8 mouse cellular contexts compared by ENCODE assay signal in the genomic region with DNA sequence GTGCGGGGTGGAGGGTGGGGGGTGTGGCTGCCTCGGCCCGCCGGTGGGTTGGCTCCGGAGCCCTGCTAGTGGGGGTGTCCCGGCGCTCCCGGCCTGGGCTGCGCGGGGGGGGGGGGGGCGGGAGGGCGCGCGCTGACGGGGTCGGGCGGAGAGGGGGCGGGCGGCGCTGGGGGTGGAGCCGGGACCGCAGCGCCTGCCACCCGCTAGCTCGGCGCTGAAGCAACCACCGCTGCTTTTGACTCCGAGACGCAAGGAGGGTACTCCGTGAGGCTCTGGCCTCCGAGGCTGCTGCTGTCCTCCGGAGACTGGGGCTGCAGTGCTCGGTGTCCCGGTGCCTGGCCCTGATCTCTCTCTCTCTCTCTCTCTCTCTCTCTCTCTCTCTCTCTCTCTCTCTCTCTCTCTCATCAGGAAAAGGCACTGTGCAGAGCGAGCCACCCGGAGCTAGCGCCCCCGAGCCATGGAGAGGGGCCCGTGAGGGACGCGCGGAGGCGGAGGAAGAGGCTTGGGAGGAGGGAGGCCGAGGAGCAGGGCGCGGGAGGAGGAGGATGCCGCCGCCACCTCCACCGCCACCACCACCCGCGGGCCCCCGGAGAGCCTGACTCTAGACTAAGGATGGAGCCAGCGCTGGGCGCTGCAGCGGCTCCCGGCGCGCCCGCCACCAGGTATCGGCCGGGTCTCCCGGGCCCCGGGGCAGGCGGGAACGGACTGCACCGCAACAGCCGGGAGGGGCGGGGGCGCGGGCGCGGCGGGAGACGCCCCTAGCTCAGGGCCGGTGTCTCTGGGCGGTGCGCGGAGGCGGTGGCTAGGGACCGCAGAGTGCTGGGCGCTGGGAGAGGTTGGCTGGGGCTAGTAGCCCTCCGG. TPM values are rescaled to one million over a fixed set of nuclear protein-coding genes. Genes with fewer than 3 reads are reported as not detected.
DNase-seq lines count a peak whose midpoint lies in the region; ATAC-seq and TF ChIP-seq lines count a peak whose summit lies in the region.

A gene (plus strand): TSS at position 221 of the 861 bp plus-strand sequence.

- ATAC-seq in lung, embryonic 14.5 days (ENCODE audit: insufficient read depth): peak; percentile 74
- ATAC-seq in kidney, postnatal 0 days (replicated peaks; ENCODE audit: low FRiP score, low read depth): peak; percentile 53; the same call in 1 of the 2 replicates
- 0 out of 2 replicates have a peak, but pooled peaks have one; percentile 5 for ATAC-seq in liver, embryonic 16.5 days (ENCODE audit: low read depth)

- no peaks in the 10 kb centered on the region for H3K4me1 ChIP-seq in lung, embryonic 14.5 days (ENCODE audit: insufficient read depth)
- H3K4me1 ChIP-seq in heart, adult 2 months (ENCODE audit: control insufficient read depth, insufficient read depth, low read length): peaks cover 11% of the 10 kb centered on the region
- H3K4me1 ChIP-seq in kidney, postnatal 0 days (replicated peaks; ENCODE audit: insufficient read depth, low read length): peaks cover 22% of the 10 kb centered on the region
- H3K4me1 ChIP-seq in liver, embryonic 16.5 days (ENCODE audit: control insufficient read depth, low read depth, low read length): peaks cover 4% of the 10 kb centered on the region

- no peak within 1 kb of the TSS for H3K27ac ChIP-seq in lung, embryonic 14.5 days (ENCODE audit: low read depth)
- H3K27ac ChIP-seq in heart, adult 2 months: peak within 1 kb of the TSS; percentile 31
- no peak within 1 kb of the TSS for H3K27ac ChIP-seq in kidney, postnatal 0 days
- no peak within 1 kb of the TSS for H3K27ac ChIP-seq in liver, embryonic 16.5 days (ENCODE audit: low read length)

- H3K4me3 ChIP-seq in lung, embryonic 14.5 days (ENCODE audit: low read depth, low read length): peak within 1 kb of the TSS; percentile 61
- peak within 1 kb of the TSS; percentile 58 for H3K4me3 ChIP-seq in heart, adult 2 months
- H3K4me3 ChIP-seq in kidney, postnatal 0 days (replicated peaks; ENCODE audit: low read depth, low read length): peak within 1 kb of the TSS; percentile 74
- H3K4me3 ChIP-seq in liver, embryonic 16.5 days (ENCODE audit: low read depth, low read length): peak within 1 kb of the TSS; percentile 47

- TF ChIP-seq EP300 in heart, adult 2 months (IDR thresholded peaks at IDR 0.05; ENCODE audit: insufficient read depth, low read depth, low read length): no peak

- no peaks in the 10 kb centered on the region for H3K79me2 ChIP-seq in heart, adult 2 months (replicated peaks; ENCODE audit: control insufficient read depth, insufficient read depth, low read length)

- H3K9me3 ChIP-seq in lung, embryonic 14.5 days (ENCODE audit: low read depth, low read length): no peaks in the 10 kb centered on the region
- H3K9me3 ChIP-seq in kidney, postnatal 0 days (replicated peaks; ENCODE audit: low read length): no peaks in the 10 kb centered on the region
- no peaks in the 10 kb centered on the region for H3K9me3 ChIP-seq in liver, embryonic 16.5 days (replicated peaks; ENCODE audit: control insufficient read depth, low read length)

- peak within 1 kb of the TSS; percentile 98 for H3K4me2 ChIP-seq in lung, embryonic 14.5 days
- H3K4me2 ChIP-seq in kidney, postnatal 0 days (ENCODE audit: low read length): peak within 1 kb of the TSS; percentile 96
- peak within 1 kb of the TSS; percentile 61 for H3K4me2 ChIP-seq in liver, embryonic 16.5 days (ENCODE audit: low read depth, low read length)

- H3K36me3 ChIP-seq in lung, embryonic 14.5 days (ENCODE audit: insufficient read depth): no peaks in the 10 kb centered on the region
- no peaks in the 10 kb centered on the region for H3K36me3 ChIP-seq in heart, adult 2 months (ENCODE audit: control insufficient read depth, insufficient read depth, low read length)
- no peaks in the 10 kb centered on the region for H3K36me3 ChIP-seq in kidney, postnatal 0 days (ENCODE audit: insufficient read depth, low read length)
- H3K36me3 ChIP-seq in liver, embryonic 16.5 days (ENCODE audit: control insufficient read depth, insufficient read depth): no peaks in the 10 kb centered on the region

- no peak for TF ChIP-seq CTCF in lung, embryonic 14.5 days (IDR thresholded peaks at IDR 0.05; ENCODE audit: low read depth)
- TF ChIP-seq CTCF in heart, adult 2 months (IDR thresholded peaks at IDR 0.05): no peak
- TF ChIP-seq CTCF in kidney, postnatal 0 days (IDR thresholded peaks at IDR 0.05; ENCODE audit: low read depth): no peak

- under 1% methylated on average over 72 of the region's 82 CpGs for WGBS in lung, embryonic 14.5 days
- 0% methylated on average over 60 of the region's 82 CpGs for WGBS in heart, adult 2 months
- WGBS in kidney, postnatal 0 days: 1% methylated on average over 46 of the region's 82 CpGs
- WGBS in liver, embryonic 16.5 days (ENCODE audit: insufficient replicate concordance): under 1% methylated on average over 52 of the region's 82 CpGs

- peak; percentile 53; the same call in 1 of the 2 replicates for TF ChIP-seq POLR2A in heart, adult 2 months (IDR thresholded peaks at IDR 0.05; ENCODE audit: insufficient read depth, low read depth, low read length)

- intact Hi-C loops in heart, adult 2 months (cut with DNase I): loop anchor here (2.0 to 5.0 kb wide), 2 partner anchors 72 to 143 kb away; no protein-coding TSS in a partner anchor

- peak within 1 kb of the TSS; percentile 54 for H3K9ac ChIP-seq in lung, embryonic 14.5 days
- peak within 1 kb of the TSS; percentile 81 for H3K9ac ChIP-seq in heart, adult 2 months (ENCODE audit: low read depth, low read length)
- H3K9ac ChIP-seq in kidney, postnatal 0 days (ENCODE audit: low read depth, low read length): peak within 1 kb of the TSS; percentile 63
- no peak within 1 kb of the TSS for H3K9ac ChIP-seq in liver, embryonic 16.5 days (ENCODE audit: low read depth, low read length)

- DNase-seq in lung, embryonic 14.5 days: peak; percentile 64
- DNase-seq in lung, postnatal 25 days (ENCODE audit: low spot score): no peak
- peak; percentile 56 to 57 for DNase-seq in cerebellum, postnatal 10 days
- peak; percentile 55 to 70 for DNase-seq in heart, adult 2 months
- DNase-seq in kidney, postnatal 0 days (ENCODE audit: low spot score): peak; percentile 49
- peak; percentile 66 for DNase-seq in retina, embryonic 14.5 days (ENCODE audit: low spot score)
- DNase-seq in natural killer cell, adult 2 months (ENCODE audit: low spot score in 2 of 2): no peak

- H3K27me3 ChIP-seq in lung, embryonic 14.5 days (ENCODE audit: insufficient read depth, low read length): peaks cover 28% of the 10 kb centered on the region
- no peaks in the 10 kb centered on the region; the same call in 1 of the 2 replicates for H3K27me3 ChIP-seq in heart, adult 2 months (ENCODE audit: control insufficient read depth, insufficient read depth, low read length)
- no peaks in the 10 kb centered on the region for H3K27me3 ChIP-seq in kidney, postnatal 0 days (ENCODE audit: insufficient read depth, low read length)
- peaks cover 48% of the 10 kb centered on the region for H3K27me3 ChIP-seq in liver, embryonic 16.5 days (ENCODE audit: control insufficient read depth, insufficient read depth, low read depth, low read length)

RNA-seq across cellular contexts. Expression of the gene that starts here (rescaled TPM):
- polyA plus RNA-seq in lung, embryonic 14.5 days (2014; fragmentation: Nextera tagmentation; extraction: Ambion mirVana): 1.7 and 1.8 TPM in 2 replicates
- total RNA-seq in heart, adult 2 months (2021): 1 to 10 TPM; 1.7 to 2.4 TPM
- polyA plus RNA-seq in heart, adult 2 months (2012; rRNA removed): 8.1 and 8.7 TPM in 2 replicates
- 6.6 and 6.8 TPM in 2 replicates for polyA plus RNA-seq in kidney, postnatal 0 days (2015; fragmentation: Nextera tagmentation; extraction: Ambion mirVana)
- 0.15 TPM in 2 replicates for polyA plus RNA-seq in liver, embryonic 16.5 days (2015; fragmentation: Nextera tagmentation; extraction: Ambion mirVana)

Comparison
In these comparisons a context has a peak if more than half of its experiments do, and no peak if none do; other contexts are left out.
1. DNase-seq: peak in lung, embryonic 14.5 days (single experiment), cerebellum, postnatal 10 days (2 of 2), heart, adult 2 months (2 of 2), kidney, postnatal 0 days (single experiment) and retina, embryonic 14.5 days (single experiment); none in lung, postnatal 25 days (single experiment) and natural killer cell, adult 2 months (0 of 2).
2. Peak in ATAC-seq, H3K4me3 ChIP-seq and H3K4me2 ChIP-seq in liver, embryonic 16.5 days; RNA of the gene not detected or under 1 TPM.
3. ATAC-seq: peak in every context shown above with its lines; median percentile 74 in lung, embryonic 14.5 days; 53 in kidney, postnatal 0 days; 5 in liver, embryonic 16.5 days.
4. Peak in every context shown above with its lines, with median percentiles within 50 percentile points of each other: H3K4me2 ChIP-seq and H3K4me3 ChIP-seq.